Mouse (Mus musculus) left cerebral cortex, postnatal 14 days (tissue): ENCODE data around the gene Pkd2l1. TPM values are rescaled to one million over a fixed set of nuclear protein-coding genes. Genes with fewer than 3 reads are reported as not detected.

Experiments
- DNase-seq, 2 experiments: peaks; one replicate each; pipeline ENCODE4 v3.0.0; 2021 to 2022; ENCODE audit warnings: low spot score in 2 of 2, mixed read lengths in 1 of 2
- intact Hi-C: fragments of 180-260 bp; cut with DNase I; formaldehyde crosslinking; loops from one replicate; pipeline ENCODE4 v1.15.1; 2025
- total RNA-seq, 2 experiments: library from RNA; stranded (reverse); gene quantifications; 2 replicates each; pipeline ENCODE4 v1.2.3; 2021

The Pkd2l1 gene
- total RNA-seq, 2 experiments from 2014 or later: 0.11 TPM; not detected in 1

GRCm38 (mm10) chr19:44111706-44112105 is 80.5 kb downstream of the Pkd2l1 start:
- peak in 1 of 2 experiments; percentile 33 for DNase-seq
- intact Hi-C loops: no loop called here

- no peak for DNase-seq
- intact Hi-C loops: no loop called here
Observed at GRCm38 (mm10) chr19:44110356-44110755, 81.9 kb downstream of the Pkd2l1 start.

GRCm38 (mm10) chr19:44108996-44109395 is 83.2 kb downstream of the Pkd2l1 start:
- no peak for DNase-seq
- intact Hi-C loops: no loop called here

GRCm38 (mm10) chr19:44107661-44108521 is 84.4 kb downstream of the Pkd2l1 start:
- DNase-seq: no peak
- intact Hi-C loops: no loop called here

- intact Hi-C loops: no loop called here
- peak; percentile 93 to 95 for DNase-seq
Observed at GRCm38 (mm10) chr19:44106831-44107660, 85.2 kb downstream of the Pkd2l1 start, which contains the start of gene Chuk. Gene Chuk (minus strand): TSS chr19:44107480.

GRCm38 (mm10) chr19:44104393-44104792 is 87.8 kb downstream of the Pkd2l1 start:
- no peak for DNase-seq
- intact Hi-C loops: no loop called here

- intact Hi-C loops: no loop called here
- no peak for DNase-seq
Observed at GRCm38 (mm10) chr19:44103001-44103400, 89.2 kb downstream of the Pkd2l1 start.

- intact Hi-C loops: no loop called here
- DNase-seq: no peak
Observed at GRCm38 (mm10) chr19:44100840-44101239, 91.4 kb downstream of the Pkd2l1 start.

Other genes with a start within 250 kb of the Pkd2l1 start
- under 1 TPM; 0.15 to 0.31 TPM for gene Cpn1, start 205.9 kb downstream of the Pkd2l1 start, total RNA-seq
- gene Cyp2c23, start 163.2 kb downstream of the Pkd2l1 start, total RNA-seq: under 1 TPM; 0.24 to 0.40 TPM
- 10 to 100 TPM; 20.1 to 23.2 TPM for gene Erlin1, start 122.7 kb downstream of the Pkd2l1 start, total RNA-seq
- 10 to 100 TPM; 40.9 to 54.5 TPM for gene Chuk, start 85.0 kb downstream of the Pkd2l1 start, total RNA-seq
- gene Cwf19l1, start 56.6 kb downstream of the Pkd2l1 start, total RNA-seq: 10 to 100 TPM; 16.6 to 19.4 TPM
- 10 to 100 TPM; 71.4 to 73.9 TPM for gene Bloc1s2, start 46.0 kb downstream of the Pkd2l1 start, total RNA-seq
- 1 to 10 TPM; 1.5 to 1.6 TPM for gene Scd3, start 10.8 kb upstream of the Pkd2l1 start, total RNA-seq
- gene Scd2, start 101.2 kb upstream of the Pkd2l1 start, total RNA-seq: 100 to 1,000 TPM; 555 to 608 TPM
- gene Scd4, start 140.7 kb upstream of the Pkd2l1 start, total RNA-seq: 1 to 10 TPM; 1.9 to 2.1 TPM
- gene Scd1, start 215.4 kb upstream of the Pkd2l1 start, total RNA-seq: 100 to 1,000 TPM; 130 to 138 TPM